Mouse (Mus musculus) limb, embryonic 15.5 days (tissue): ENCODE measurements around the gene Ulk1. TPM values are rescaled to one million over a fixed set of nuclear protein-coding genes. Genes with fewer than 3 reads are reported as not detected.

Source experiments
- ATAC-seq: fragments of 200-750 bp; cut with Nextera tagmentation; 2 replicates; pipeline ENCODE4 v1.8.0; 2017; ENCODE audit warnings: low read depth, moderate TSS enrichment; ENCODE audit not compliant: insufficient number of reproducible peaks, low FRiP score, low TSS enrichment
- H3K27ac ChIP-seq: fragments of 300-500 bp; sonication (generic); 2 replicates; pipeline ENCODE4 v1.5.1; 2015; ENCODE audit warnings: moderate library complexity, mild to moderate bottlenecking, inconsistent platforms
- H3K27me3 ChIP-seq: fragments of 300-500 bp; sonication (generic); 2 replicates; pipeline ENCODE4 v1.6.1; 2015; ENCODE audit warnings: inconsistent platforms
- H3K36me3 ChIP-seq: fragments of 300-500 bp; sonication (generic); 2 replicates; pipeline ENCODE4 v1.6.1; 2015; ENCODE audit warnings: inconsistent platforms
- H3K4me1 ChIP-seq: fragments of 300-500 bp; sonication (generic); 2 replicates; pipeline ENCODE4 v1.6.1; 2015; ENCODE audit warnings: inconsistent platforms
- H3K4me2 ChIP-seq: fragments of 300-500 bp; sonication (generic); 2 replicates; pipeline ENCODE4 v1.6.1; 2015; ENCODE audit warnings: mild to moderate bottlenecking, inconsistent platforms
- H3K4me3 ChIP-seq: fragments of 300-500 bp; sonication (generic); 2 replicates; pipeline ENCODE4 v1.5.1; 2015; ENCODE audit warnings: mild to moderate bottlenecking, inconsistent platforms
- H3K9ac ChIP-seq: fragments of 300-500 bp; sonication (generic); 2 replicates; pipeline ENCODE4 v1.6.1; 2015; ENCODE audit warnings: inconsistent platforms
- H3K9me3 ChIP-seq: fragments of 300-500 bp; sonication (generic); 2 replicates; pipeline ENCODE4 v1.6.1; 2016; ENCODE audit warnings: inconsistent platforms
- WGBS: fragments of 180-500 bp; shearing (Covaris S2); methylation state at CpG from one replicate; pipeline ENCODE4 v1.1.7; 2015; 5-methylcytosine and 5-hydroxymethylcytosine counted together
- polyA plus RNA-seq: library from polyadenylated mRNA; unstranded; fragments of >200 nt; fragmentation: Nextera tagmentation; extraction: Ambion mirVana; gene quantifications from 2 replicates; pipeline ENCODE4 v1.2.1, GENCODE M21; 2015

The Ulk1 gene
- polyA plus RNA-seq, 1 experiment from 2014 or later: 17.6 TPM

GRCm38 (mm10) chr5:110802186-110802585 is 7.7 kb downstream of the Ulk1 start:
- 0 out of 2 replicates have a peak overlapping the region, but pooled peaks have one; percentile 59 for H3K27ac ChIP-seq
- peaks cover 69% of the 10 kb centered on the region for H3K36me3 ChIP-seq
- ATAC-seq: no peak

DNA sequence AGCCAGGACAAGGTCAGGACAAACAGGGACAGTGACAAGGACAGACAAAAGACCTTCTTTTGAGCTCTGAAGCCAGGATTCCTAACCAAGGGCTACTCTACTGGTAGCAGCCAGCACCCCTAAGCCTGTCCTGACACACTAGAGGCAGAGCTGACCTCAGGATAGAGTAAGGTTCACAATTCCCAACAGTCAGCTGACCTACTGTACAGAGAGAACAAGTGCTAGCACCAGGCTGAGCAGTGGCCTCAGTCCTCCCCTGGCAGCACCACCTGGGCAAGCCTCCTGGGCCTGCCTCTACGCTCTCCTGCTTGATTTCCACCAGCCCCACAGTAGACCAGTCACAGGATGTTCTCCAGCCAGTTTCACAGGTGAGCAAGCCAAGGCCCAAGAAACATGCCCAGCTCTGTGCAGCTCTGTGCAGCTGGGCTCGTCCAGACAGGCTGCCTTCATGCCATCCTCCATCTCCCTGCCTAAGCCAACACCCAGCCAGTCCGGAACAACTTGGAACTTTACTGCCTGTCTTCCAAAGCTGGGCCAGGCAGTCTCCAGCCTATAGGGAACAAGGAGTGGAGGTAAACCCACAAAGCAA is 8.8 kb downstream of the Ulk1 start:
- no peak overlapping the region for H3K9ac ChIP-seq
- peak overlapping the region; percentile 59; the same call in 1 of the 2 replicates for H3K27ac ChIP-seq
- H3K4me2 ChIP-seq: no peak overlapping the region
- no peak overlapping the region for H3K4me3 ChIP-seq
- no peaks in the 10 kb centered on the region for H3K27me3 ChIP-seq
- no peaks in the 10 kb centered on the region for H3K9me3 ChIP-seq
- H3K4me1 ChIP-seq: peaks cover 32% of the 10 kb centered on the region
- ATAC-seq: no peak
- H3K36me3 ChIP-seq: peaks cover 80% of the 10 kb centered on the region
- WGBS: 67% methylated on average over 3 of the region's 3 CpGs

More at GRCm38 (mm10) chr5:110802186-110802585, 7.7 kb downstream of the Ulk1 start:
- H3K9ac ChIP-seq: no peak overlapping the region
- H3K4me1 ChIP-seq: peaks cover 41% of the 10 kb centered on the region
- no peak overlapping the region for H3K4me3 ChIP-seq
- H3K4me2 ChIP-seq: no peak overlapping the region
- 74% methylated on average over 4 of the region's 4 CpGs for WGBS
- H3K9me3 ChIP-seq: no peaks in the 10 kb centered on the region
- no peaks in the 10 kb centered on the region for H3K27me3 ChIP-seq

- Histone ChIP-seq H3K4me2 (no peak overlapping the region), H3K4me1 (peaks cover 16% of the 10 kb centered on the region), H3K36me3 (peaks cover 94% of the 10 kb centered on the region), H3K9ac (no peak overlapping the region), H3K9me3 (no peaks in the 10 kb centered on the region), H3K27ac (no peak overlapping the region), H3K27me3 (no peaks in the 10 kb centered on the region), H3K4me3 (no peak overlapping the region)
- WGBS: 73% methylated on average over 4 of the region's 4 CpGs
- ATAC-seq: no peak
Observed at GRCm38 (mm10) chr5:110797696-110798095, 12.2 kb downstream of the Ulk1 start.

GRCm38 (mm10) chr5:110794363-110794762 is 15.5 kb downstream of the Ulk1 start:
- Histone ChIP-seq H3K9ac (no peak overlapping the region), H3K27ac (no peak overlapping the region), H3K4me2 (no peak overlapping the region), H3K36me3 (peaks cover 99% of the 10 kb centered on the region), H3K9me3 (no peaks in the 10 kb centered on the region), H3K4me1 (no peaks in the 10 kb centered on the region), H3K27me3 (no peaks in the 10 kb centered on the region), H3K4me3 (no peak overlapping the region)
- no peak for ATAC-seq
- WGBS: 91% methylated on average over 7 of the region's 7 CpGs

DNA sequence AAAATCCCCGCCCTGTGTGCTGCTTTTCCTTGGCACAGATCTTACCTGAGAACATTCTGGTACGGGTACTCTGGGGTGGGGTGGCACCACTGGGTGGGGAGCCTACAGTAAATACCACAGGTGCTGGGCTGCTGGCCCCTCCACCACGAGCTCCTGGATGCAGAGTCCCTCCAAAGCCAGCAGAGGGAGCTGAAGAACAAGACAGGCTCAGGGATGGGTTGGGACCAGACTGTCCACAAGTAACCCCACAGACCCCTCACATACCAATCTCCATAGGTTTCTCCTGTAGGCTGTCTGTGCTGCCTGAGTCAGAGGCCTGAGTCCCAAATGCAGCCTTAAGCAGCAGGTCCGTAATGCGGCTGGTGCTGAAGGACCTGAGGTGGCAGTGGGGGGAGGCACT is 21.2 kb downstream of the Ulk1 start:
- no peak overlapping the region for H3K4me2 ChIP-seq
- H3K36me3 ChIP-seq: peaks cover 92% of the 10 kb centered on the region
- no peaks in the 10 kb centered on the region for H3K9me3 ChIP-seq
- no peaks in the 10 kb centered on the region for H3K27me3 ChIP-seq
- WGBS: 56% methylated on average over 5 of the region's 5 CpGs
- no peak for ATAC-seq
- H3K4me1 ChIP-seq: no peaks in the 10 kb centered on the region
- no peak overlapping the region for H3K4me3 ChIP-seq
- H3K27ac ChIP-seq: no peak overlapping the region
- H3K9ac ChIP-seq: no peak overlapping the region

DNA sequence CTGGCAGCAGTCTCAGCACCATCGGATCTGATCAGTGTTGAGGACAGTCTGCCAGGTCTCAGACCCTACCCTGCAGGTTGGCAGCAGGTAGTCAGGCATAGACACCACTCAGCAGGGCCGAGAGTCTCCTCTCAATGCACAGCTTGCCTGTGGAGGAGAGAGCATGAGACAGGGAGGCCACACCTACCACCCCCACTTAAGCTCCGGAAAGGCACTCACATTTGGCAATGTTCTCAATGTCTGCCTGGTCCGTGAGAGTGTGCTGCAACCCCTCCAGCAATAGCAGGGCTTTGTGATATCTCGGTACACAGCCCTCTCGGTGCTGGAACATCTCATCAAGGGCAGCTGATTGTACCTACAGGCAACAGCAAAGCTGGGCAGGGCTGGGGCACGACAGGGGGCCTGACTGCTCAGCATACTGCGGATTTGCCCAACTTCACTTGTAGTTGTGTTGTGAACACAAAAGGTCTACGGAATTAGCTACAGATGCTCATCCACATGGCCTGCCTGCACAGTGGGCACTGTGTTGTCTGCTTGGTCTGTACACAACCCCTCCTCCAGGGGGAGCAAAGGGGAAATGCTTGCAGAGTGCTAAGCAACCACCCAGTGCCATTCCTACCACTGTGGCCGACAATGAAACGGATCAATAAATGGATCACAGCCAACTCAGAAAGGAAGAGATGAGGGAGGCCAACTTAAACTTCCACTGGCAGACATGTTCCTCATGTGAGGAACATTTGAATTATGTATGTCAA is 23.6 kb downstream of the Ulk1 start:
- Histone ChIP-seq H3K27me3 (no peaks in the 10 kb centered on the region), H3K9me3 (no peaks in the 10 kb centered on the region), H3K4me3 (no peak overlapping the region), H3K36me3 (peaks cover 67% of the 10 kb centered on the region), H3K4me2 (no peak overlapping the region), H3K4me1 (no peaks in the 10 kb centered on the region), H3K27ac (no peak overlapping the region), H3K9ac (no peak overlapping the region)
- no peak for ATAC-seq
- WGBS: 82% methylated on average over 11 of the region's 11 CpGs

- WGBS: 60% methylated on average over 8 of the region's 8 CpGs
- no peaks in the 10 kb centered on the region for H3K27me3 ChIP-seq
- no peak overlapping the region for H3K4me2 ChIP-seq
- no peak overlapping the region for H3K9ac ChIP-seq
- ATAC-seq: no peak
- peaks cover 18% of the 10 kb centered on the region for H3K4me1 ChIP-seq
- no peaks in the 10 kb centered on the region for H3K9me3 ChIP-seq
- no peak overlapping the region for H3K4me3 ChIP-seq
- no peak overlapping the region for H3K27ac ChIP-seq
- peaks cover 40% of the 10 kb centered on the region for H3K36me3 ChIP-seq
Observed at GRCm38 (mm10) chr5:110783150-110783549, 26.7 kb downstream of the Ulk1 start.

DNA sequence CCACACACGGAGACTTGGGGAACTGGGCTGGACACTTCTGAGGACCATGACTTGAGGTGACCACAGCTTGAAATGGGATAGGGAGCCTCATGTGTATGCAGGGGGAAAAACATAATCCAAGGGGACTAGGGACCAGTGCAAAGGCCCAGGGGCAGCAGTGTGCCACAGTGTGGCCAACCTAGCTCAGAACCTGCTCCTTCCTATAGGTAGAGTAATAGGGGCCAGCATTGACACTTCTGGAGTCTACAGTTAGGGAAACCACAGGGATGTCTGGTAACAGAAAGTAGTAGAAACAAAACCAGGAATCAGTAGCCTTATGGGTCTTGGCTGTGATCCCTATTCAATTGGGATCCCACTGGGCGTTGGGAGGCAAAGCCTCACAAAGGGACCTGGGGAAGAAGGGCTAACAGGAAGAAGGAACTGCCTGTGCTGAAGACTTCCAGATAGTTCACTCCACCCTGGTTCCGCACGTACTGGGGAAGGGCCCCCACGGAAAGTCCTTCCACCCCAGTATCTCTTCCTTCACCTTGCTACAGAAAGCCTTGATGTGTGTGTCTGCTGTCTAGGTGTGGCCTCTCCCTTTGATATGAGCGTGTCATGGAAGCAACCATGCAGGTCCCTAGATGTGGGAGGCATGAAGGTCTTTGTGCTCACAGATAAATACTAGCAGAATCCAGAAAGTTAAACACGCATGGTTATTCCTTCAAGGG is 28.2 kb downstream of the Ulk1 start:
- 82% methylated on average over 7 of the region's 7 CpGs for WGBS
- Histone ChIP-seq H3K27me3 (no peaks in the 10 kb centered on the region), H3K4me1 (peaks cover 18% of the 10 kb centered on the region), H3K9me3 (no peaks in the 10 kb centered on the region), H3K4me3 (no peak overlapping the region), H3K27ac (0 out of 2 replicates have a peak overlapping the region, but pooled peaks have one; percentile 4), H3K36me3 (peaks cover 39% of the 10 kb centered on the region), H3K4me2 (no peak overlapping the region), H3K9ac (no peak overlapping the region)
- ATAC-seq: no peak

DNA sequence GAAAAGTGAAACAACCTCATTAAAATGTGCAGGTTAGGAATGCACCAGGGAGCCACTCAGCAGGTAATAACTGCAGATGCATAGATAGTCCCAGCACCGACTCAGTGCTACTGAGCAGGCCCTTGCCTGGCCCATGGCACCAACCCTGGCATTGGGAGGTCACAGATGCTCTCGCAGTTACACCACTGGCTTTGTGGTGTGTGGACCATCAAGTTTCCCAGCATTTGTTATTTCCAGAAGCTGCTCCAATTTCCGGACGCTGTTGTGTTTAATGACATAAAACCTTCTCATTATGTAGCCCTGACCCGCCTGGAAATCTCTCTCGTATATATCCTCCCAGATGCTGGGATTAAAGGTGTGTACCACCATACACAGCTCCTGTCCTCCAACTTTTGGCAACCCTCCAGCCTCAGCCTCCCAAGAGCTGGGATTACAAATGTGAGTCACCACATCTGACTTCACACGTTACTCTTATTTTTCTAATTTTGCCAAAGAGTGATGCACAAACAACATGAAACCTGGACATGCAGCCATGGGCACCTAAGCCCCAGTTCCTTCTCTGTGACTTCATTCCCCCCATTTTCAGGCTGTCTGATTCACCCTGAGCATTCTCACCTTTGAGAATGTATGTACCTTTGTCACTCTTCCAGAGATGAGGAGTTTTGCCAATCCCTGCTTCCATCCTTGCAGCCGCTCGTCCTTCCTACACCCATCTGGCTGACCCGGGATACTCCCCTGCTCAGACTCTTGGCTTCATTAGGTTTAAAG is 29.0 kb downstream of the Ulk1 start:
- H3K9me3 ChIP-seq: no peaks in the 10 kb centered on the region
- peak overlapping the region; percentile 74 for H3K4me3 ChIP-seq
- no peak for ATAC-seq
- H3K27me3 ChIP-seq: no peaks in the 10 kb centered on the region
- 46% methylated on average over 10 of the region's 10 CpGs for WGBS
- peak overlapping the region; percentile 68 for H3K9ac ChIP-seq
- H3K4me2 ChIP-seq: peak overlapping the region; percentile 79
- H3K27ac ChIP-seq: peak overlapping the region; percentile 79
- H3K36me3 ChIP-seq: peaks cover 39% of the 10 kb centered on the region
- H3K4me1 ChIP-seq: peaks cover 18% of the 10 kb centered on the region

GRCm38 (mm10) chr5:110779998-110780760 is 29.7 kb downstream of the Ulk1 start, which contains the start of gene Pus1:
TSS of gene Pus1 (minus strand) at chr5:110780659.
- H3K27ac ChIP-seq: peak within 1 kb of the TSS; percentile 79
- H3K4me2 ChIP-seq: peak within 1 kb of the TSS; percentile 79
- ATAC-seq: peak; percentile 81
- peaks cover 18% of the 10 kb centered on the region for H3K4me1 ChIP-seq
- no peaks in the 10 kb centered on the region for H3K27me3 ChIP-seq
- peak within 1 kb of the TSS; percentile 74 for H3K4me3 ChIP-seq
- peaks cover 40% of the 10 kb centered on the region for H3K36me3 ChIP-seq
- WGBS: under 1% methylated on average over 57 of the region's 57 CpGs
- peak within 1 kb of the TSS; percentile 68 for H3K9ac ChIP-seq
- no peaks in the 10 kb centered on the region for H3K9me3 ChIP-seq
